Mouse (Mus musculus) v-Abl transformed pro-B cells (cell line): Measurements from ENCODE around the gene Olfr1220.

ENCODE experiments used
- in situ Hi-C, 2 experiments: fragments of 400-800 bp; cut with MboI; formaldehyde crosslinking; loops; one replicate each; pipeline ENCODE4 v1.15.1; 2025; ENCODE audit not compliant: unreplicated experiment in 2 of 2

The Olfr1220 gene

DNA sequence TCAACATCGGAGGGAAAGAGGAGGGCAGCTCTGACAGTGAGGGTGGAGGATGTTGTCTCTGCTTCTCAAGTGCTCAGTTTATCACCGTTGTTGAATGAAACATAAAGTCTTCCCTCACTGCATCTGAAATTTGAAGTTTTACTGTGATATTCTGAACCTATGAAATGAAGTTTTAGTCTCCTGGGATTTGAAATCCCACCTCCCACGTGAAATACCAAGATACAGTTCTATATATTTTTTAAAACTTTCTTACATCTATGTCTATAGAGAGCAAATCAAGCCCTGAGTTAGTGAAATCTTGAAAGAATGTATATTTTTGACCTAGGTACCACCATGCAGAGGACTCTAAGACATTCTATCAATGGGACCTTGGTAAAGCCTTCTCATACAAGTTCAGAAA lies at the start of gene Olfr1220:
Gene Olfr1220, minus strand, starts transcription at position 101 of the 400 bp plus-strand sequence.
- in situ Hi-C loops = no loop called here

DNA sequence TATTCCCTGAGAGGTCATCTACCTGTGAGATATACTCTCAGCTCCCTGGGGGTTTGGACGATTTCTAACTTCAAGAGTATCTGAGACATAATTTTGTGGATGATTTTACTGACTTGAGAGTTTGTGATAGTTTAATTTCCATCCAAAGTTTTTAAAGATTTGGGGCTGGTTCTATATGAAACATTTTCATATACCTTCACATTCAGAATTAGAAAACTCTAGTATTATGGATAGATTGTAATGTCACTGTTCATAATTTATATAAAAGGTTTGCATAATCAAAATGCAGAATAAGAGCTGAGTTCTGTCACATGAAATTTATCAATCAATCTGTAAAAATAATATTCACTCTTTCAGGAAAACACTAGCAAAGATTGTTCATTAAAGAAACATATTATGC lies 44.8 kb upstream of the Olfr1220 start, which contains the start of gene Olfr1223:
Gene Olfr1223, minus strand, starts transcription at position 101 of the 400 bp plus-strand sequence.
- in situ Hi-C loops = no loop called here

DNA sequence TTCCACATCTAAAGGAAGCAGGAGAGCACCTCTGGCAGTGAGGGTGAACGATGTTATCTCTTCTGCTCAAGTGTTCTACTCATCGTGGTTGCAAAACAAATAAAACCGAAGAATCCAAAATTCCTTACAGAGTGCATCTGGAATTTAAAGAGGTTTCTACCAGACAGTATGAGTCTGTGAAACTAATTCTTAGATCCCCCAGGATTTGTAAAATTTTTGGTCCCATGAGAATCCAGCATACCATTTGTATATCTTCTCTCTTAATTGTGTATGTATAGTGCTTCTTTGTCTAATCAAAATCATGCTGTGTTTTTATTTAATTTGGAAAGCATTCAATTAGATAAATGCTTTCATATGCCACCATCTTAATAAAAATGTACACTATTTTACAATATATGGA lies 26.3 kb upstream of the Olfr1220 start, which contains the start of gene Olfr1222:
Gene Olfr1222, minus strand, starts transcription at position 101 of the 400 bp plus-strand sequence.
- in situ Hi-C loops = no loop called here

DNA sequence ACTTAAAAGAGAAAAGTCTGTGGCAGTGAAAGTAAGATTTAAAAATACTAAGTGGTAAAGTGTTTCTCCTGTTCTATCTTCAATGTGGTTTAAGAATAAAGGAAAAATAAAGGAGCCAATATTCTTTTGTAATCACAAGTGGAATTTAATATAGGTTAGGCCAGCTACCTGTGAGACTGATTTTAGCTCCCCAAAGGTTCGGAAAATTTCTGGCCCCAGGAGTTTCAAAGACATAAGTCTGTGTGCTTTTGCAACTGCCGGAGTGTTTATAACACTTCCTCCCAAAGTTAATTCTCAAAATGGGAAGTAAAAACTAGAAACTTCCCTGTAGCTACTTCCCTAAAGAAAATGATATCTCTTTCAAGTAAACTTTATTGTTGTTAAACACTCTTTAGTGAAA lies 10.5 kb upstream of the Olfr1220 start, which contains the start of gene Olfr1221:
Gene Olfr1221, minus strand, starts transcription at position 101 of the 400 bp plus-strand sequence.
- in situ Hi-C loops = no loop called here

DNA sequence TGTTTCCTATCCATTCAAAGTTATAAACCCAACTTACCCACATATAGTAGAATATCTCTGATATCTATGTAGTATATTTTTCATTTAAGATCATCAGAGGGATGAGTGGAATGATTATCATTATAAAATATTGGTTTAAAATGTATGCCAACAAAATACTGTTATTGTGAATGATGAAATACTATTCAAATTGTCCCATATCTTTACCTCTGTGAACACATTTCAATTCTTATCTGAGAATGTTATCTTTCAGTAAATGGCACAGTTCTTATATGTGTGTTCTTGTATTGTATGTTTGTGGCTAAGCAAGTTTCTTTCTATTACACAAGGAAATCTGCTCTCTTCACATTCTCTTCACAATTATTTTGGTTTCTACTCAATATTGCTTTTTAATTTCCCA lies 984 bp downstream of the Olfr1220 start:
- in situ Hi-C loops = no loop called here

DNA sequence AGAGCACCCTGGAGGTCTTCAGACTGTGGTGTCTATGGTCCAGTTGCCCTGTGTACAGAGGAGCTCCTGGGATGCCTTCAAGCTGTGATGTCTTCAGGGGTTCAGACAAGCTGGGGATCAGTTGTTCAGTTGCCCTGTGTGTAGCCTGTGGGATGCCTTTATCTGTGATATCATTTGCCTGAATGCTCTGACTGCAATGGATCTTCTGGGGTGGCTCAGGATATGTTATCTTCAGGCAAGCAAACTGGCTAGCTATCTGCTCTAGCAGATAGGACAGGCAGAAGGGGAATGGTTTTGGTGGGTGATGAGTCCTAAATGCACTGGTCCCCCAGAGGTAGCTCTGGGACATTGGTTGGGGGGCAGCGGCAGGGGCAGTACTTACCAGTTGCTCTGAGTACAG lies 12.8 kb downstream of the Olfr1220 start:
- in situ Hi-C loops = no loop called here

DNA sequence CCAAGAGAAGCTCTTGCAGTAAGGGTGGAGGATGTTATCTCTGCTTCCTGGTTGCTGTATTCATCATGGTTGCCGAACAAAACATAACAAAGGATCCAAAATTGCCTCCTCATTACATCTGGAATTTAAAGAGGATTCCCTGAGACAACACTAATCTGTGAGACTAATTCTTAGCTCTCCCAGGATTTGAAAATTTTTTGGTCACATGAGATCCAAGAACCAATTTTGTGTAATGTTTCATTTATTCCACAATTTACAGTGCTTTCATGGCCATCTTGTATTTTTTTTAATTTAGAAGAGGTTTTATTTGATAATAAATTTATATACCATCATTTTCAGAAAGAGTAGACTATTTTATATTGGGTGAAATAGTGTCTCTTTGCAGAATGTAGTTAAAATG lies 23.2 kb downstream of the Olfr1220 start, which contains the start of gene Olfr1219:
Gene Olfr1219, minus strand, starts transcription at position 101 of the 400 bp plus-strand sequence.
- in situ Hi-C loops = no loop called here

DNA sequence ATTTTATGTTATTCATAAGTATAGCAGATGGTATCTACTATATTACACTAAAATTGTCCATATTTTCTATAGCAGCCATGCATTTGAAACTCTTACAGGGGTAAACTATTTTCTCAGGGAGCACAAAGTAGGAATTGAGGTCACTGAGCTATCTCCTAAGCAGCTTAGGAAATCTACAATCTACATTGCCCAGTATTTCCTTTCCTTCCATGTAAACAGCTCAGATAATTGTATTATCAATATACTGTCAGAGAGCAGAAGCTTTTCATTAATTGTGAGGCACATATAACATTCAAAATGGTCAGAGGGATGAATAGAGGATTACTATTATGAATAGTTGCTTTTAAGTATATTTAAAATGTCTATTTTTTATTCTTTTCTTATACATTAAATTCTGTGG lies 25.1 kb downstream of the Olfr1220 start:
- in situ Hi-C loops = no loop called here

DNA sequence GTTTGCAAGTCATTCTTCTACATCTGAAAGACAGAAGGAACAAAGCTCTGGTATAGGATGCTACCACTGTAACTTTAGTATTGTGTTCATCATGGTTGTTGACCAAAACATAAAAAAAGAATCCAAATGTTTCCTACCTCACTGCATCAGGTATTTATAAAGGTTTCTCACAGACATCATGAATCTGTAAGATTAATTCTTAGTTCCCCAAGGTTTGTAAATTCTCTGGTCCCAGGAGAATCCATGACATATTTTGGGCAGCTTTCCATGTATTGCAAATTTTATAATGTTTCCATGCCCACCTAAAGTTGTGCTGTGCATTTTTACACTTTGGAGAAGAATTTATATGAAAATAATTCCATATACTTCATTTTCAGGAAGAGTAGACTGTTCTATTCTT lies 45.5 kb downstream of the Olfr1220 start, which contains the start of gene Olfr1218:
Gene Olfr1218, minus strand, starts transcription at position 101 of the 400 bp plus-strand sequence.
- in situ Hi-C loops = no loop called here
